Mouse (Mus musculus): ENCODE measurements around the gene Crym. TPM values are rescaled to one million over a fixed set of nuclear protein-coding genes. Genes with fewer than 3 reads are reported as not detected.

Gene Crym
- total and polyA plus RNA-seq, 3 experiments = not detected

DNA sequence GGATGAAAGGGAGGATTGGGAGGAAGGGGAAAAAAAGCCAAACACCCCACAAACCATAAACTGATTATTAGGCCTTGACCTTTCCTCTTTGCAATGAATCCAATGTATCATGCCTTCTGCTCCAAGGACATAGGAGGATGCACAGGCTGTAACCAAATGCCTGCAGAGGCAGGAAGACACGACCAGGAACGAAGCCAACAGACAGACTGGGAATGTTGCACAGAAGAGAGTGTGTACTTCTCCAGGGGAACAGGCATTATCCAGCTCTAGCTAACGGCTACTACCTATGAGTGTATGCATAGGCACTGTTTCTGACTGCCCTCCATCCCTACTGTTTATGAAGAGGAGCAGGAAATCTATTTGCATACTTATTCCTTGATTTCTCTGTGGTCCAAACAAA lies 9.7 kb downstream of the Crym start:
- Histone ChIP-seq H3K27ac (ENCODE audit: control insufficient read depth, low read depth, low read length) (no peak overlapping the region), H3K4me1 (ENCODE audit: control insufficient read depth in 1 of 2, insufficient read depth in 2 of 2, low read length in 2 of 2) (no peaks in the 10 kb centered on the region), H3K79me2 (ENCODE audit: control insufficient read depth, insufficient read depth, low read length, poor library complexity) (no peaks in the 10 kb centered on the region), H3K9ac (ENCODE audit: control insufficient read depth, low read depth, low read length, poor library complexity, severe bottlenecking) (no peak overlapping the region), H3K4me3 (ENCODE audit: control insufficient read depth in 1 of 2, insufficient read depth in 1 of 2, low read depth in 2 of 2, low read length in 2 of 2) (no peak overlapping the region), H3K27me3 (ENCODE audit: control insufficient read depth in 1 of 2, insufficient read depth in 2 of 2, low read length in 2 of 2) (no peaks in the 10 kb centered on the region), H3K36me3 (ENCODE audit: control insufficient read depth in 1 of 2, insufficient read depth in 2 of 2, low read length in 2 of 2) (no peaks in the 10 kb centered on the region), H3K9me3 (replicated peaks; ENCODE audit: insufficient read depth, low read length) (no peaks in the 10 kb centered on the region)
- TF ChIP-seq MAX (IDR thresholded peaks at IDR 0.05; ENCODE audit: low read length) (no peak), NELFE (IDR thresholded peaks at IDR 0.05; ENCODE audit: low read depth, low read length) (no peak), ELF1 (IDR thresholded peaks at IDR 0.05; ENCODE audit: low read depth, low read length) (no peak), CHD1 (IDR thresholded peaks at IDR 0.05; ENCODE audit: low read depth, low read length) (no peak), GABPA (IDR thresholded peaks at IDR 0.05; ENCODE audit: low read depth, low read length) (no peak), POLR2AphosphoS5 (IDR thresholded peaks at IDR 0.05; ENCODE audit: borderline replicate concordance, low read depth, low read length) (no peak), ZKSCAN1 (IDR thresholded peaks at IDR 0.05; ENCODE audit: low read depth, low read length) (no peak), CTCF (IDR thresholded peaks at IDR 0.05 in 2 of 3, conservative IDR thresholded peaks at IDR 0.05 in 1 of 3; ENCODE audit: control insufficient read depth in 1 of 3, insufficient read depth in 1 of 3, low read depth in 2 of 3, low read length in 3 of 3, poor library complexity in 1 of 3, severe bottlenecking in 1 of 3) (no peak), GATA1 (IDR thresholded peaks at IDR 0.05; ENCODE audit: low read depth, low read length) (no peak), RCOR1 (IDR thresholded peaks at IDR 0.05; ENCODE audit: low read depth, low read length) (no peak), BHLHE40 (IDR thresholded peaks at IDR 0.05; ENCODE audit: borderline replicate concordance, low read depth, low read length) (no peak), EP300 (IDR thresholded peaks at IDR 0.05; ENCODE audit: low read depth in 1 of 2, low read length in 2 of 2) (no peak), JUND (IDR thresholded peaks at IDR 0.05; ENCODE audit: low read depth, low read length) (no peak)
- no peak for DNase-seq (ENCODE audit: low read depth, low spot score)

DNA sequence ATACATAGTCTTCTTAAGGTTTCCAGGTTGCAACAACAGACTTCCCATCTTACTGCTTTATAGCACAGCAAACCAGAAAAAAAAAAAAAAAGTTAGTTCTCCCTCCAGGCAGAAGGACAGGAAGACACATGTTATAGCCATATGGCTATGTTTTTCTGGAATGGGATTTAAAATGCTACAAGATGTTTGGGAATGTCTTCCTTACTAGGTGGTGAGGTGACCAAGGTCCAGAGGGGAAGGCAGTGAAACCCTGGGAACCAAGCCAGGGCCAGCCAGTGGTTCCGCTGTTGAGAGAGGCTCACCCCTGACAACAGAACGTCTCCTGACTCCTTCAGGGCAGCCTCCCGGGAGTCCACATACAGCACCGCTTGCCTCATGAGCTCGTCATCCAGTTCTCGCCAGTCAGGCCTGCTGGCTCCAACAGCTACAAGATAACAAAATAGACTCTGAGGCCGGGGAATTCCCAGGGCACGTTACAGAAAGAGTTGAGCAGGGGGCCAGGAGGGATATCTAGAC lies 11.7 kb downstream of the Crym start:
- Histone ChIP-seq H3K79me2 (ENCODE audit: control insufficient read depth, insufficient read depth, low read length, poor library complexity) (no peaks in the 10 kb centered on the region), H3K27ac (ENCODE audit: control insufficient read depth, low read depth, low read length) (no peak overlapping the region), H3K4me1 (ENCODE audit: control insufficient read depth in 1 of 2, insufficient read depth in 2 of 2, low read length in 2 of 2) (no peaks in the 10 kb centered on the region), H3K9me3 (replicated peaks; ENCODE audit: insufficient read depth, low read length) (no peaks in the 10 kb centered on the region), H3K4me3 (ENCODE audit: control insufficient read depth in 1 of 2, insufficient read depth in 1 of 2, low read depth in 2 of 2, low read length in 2 of 2) (no peak overlapping the region), H3K9ac (ENCODE audit: control insufficient read depth, low read depth, low read length, poor library complexity, severe bottlenecking) (no peak overlapping the region), H3K27me3 (ENCODE audit: control insufficient read depth in 1 of 2, insufficient read depth in 2 of 2, low read length in 2 of 2) (no peaks in the 10 kb centered on the region), H3K36me3 (ENCODE audit: control insufficient read depth in 1 of 2, insufficient read depth in 2 of 2, low read length in 2 of 2) (no peaks in the 10 kb centered on the region)
- no peak for DNase-seq (ENCODE audit: low read depth, low spot score)
- no peak for TF ChIP-seq TCF12 (IDR thresholded peaks at IDR 0.05; ENCODE audit: low read depth, low read length)
- TF ChIP-seq NELFE (IDR thresholded peaks at IDR 0.05; ENCODE audit: low read depth, low read length) = no peak
- no peak for TF ChIP-seq CHD2 (IDR thresholded peaks at IDR 0.05; ENCODE audit: low read length)
- no peak for TF ChIP-seq RCOR1 (IDR thresholded peaks at IDR 0.05; ENCODE audit: low read depth, low read length)
- TF ChIP-seq KAT2A (conservative IDR thresholded peaks at IDR 0.05; ENCODE audit: low read depth, low read length) = no peak
- TF ChIP-seq MAFK (IDR thresholded peaks at IDR 0.05; ENCODE audit: borderline replicate concordance, low read depth, low read length) = no peak
- no peak for TF ChIP-seq ZC3H11A (IDR thresholded peaks at IDR 0.05; ENCODE audit: low read depth, low read length)
- no peak for TF ChIP-seq USF2 (IDR thresholded peaks at IDR 0.05; ENCODE audit: borderline replicate concordance in 1 of 2, insufficient read depth in 1 of 2, low read depth in 1 of 2, low read length in 2 of 2)
- TF ChIP-seq EP300 (IDR thresholded peaks at IDR 0.05; ENCODE audit: low read depth in 1 of 2, low read length in 2 of 2) = no peak
- no peak for TF ChIP-seq ZMIZ1 (IDR thresholded peaks at IDR 0.05; ENCODE audit: low read depth, low read length)
- no peak for TF ChIP-seq CTCF (IDR thresholded peaks at IDR 0.05 in 2 of 3, conservative IDR thresholded peaks at IDR 0.05 in 1 of 3; ENCODE audit: control insufficient read depth in 1 of 3, insufficient read depth in 1 of 3, low read depth in 2 of 3, low read length in 3 of 3, poor library complexity in 1 of 3, severe bottlenecking in 1 of 3)
- no peak for TF ChIP-seq ETS1 (IDR thresholded peaks at IDR 0.05; ENCODE audit: low read depth, low read length)
- TF ChIP-seq TAL1 (IDR thresholded peaks at IDR 0.05; ENCODE audit: low read length) = no peak
- TF ChIP-seq SIN3A (IDR thresholded peaks at IDR 0.05; ENCODE audit: low read length) = no peak
- TF ChIP-seq E2F4 (IDR thresholded peaks at IDR 0.05; ENCODE audit: borderline replicate concordance, low read depth, low read length) = no peak
- no peak for TF ChIP-seq RAD21 (IDR thresholded peaks at IDR 0.05; ENCODE audit: low read depth, low read length)
- no peak for TF ChIP-seq MAX (IDR thresholded peaks at IDR 0.05; ENCODE audit: low read length)
- TF ChIP-seq JUND (IDR thresholded peaks at IDR 0.05; ENCODE audit: low read depth, low read length) = no peak
- TF ChIP-seq ZKSCAN1 (IDR thresholded peaks at IDR 0.05; ENCODE audit: low read depth, low read length) = no peak
- TF ChIP-seq UBTF (IDR thresholded peaks at IDR 0.05; ENCODE audit: borderline replicate concordance, insufficient read depth, low read depth, low read length) = no peak

Measured in MEL (cell line).